Mouse (Mus musculus) liver, adult 2 months (tissue): Measurements from ENCODE around the gene Galnt2. TPM values are rescaled to one million over a fixed set of nuclear protein-coding genes. Genes with fewer than 3 reads are reported as not detected.

Source experiments
- DNase-seq: peaks from one replicate; pipeline ENCODE4 v3.0.0-alpha.2; 2011; ENCODE audit warnings: low read depth, low spot score; ENCODE audit errors: extremely low read depth
- H3K27ac ChIP-seq: fragments of 200-500 bp; replicated peaks from 2 replicates; pipeline ENCODE4 v1.5.1; 2012; ENCODE audit warnings: low read depth, mild to moderate bottlenecking, control low read depth, inconsistent platforms, low read length; ENCODE audit not compliant: insufficient read depth
- H3K27me3 ChIP-seq: fragments of 200-500 bp; 2 replicates; pipeline ENCODE4 v1.6.1; 2012; ENCODE audit warnings: mild to moderate bottlenecking, moderate library complexity, low read length, inconsistent platforms; ENCODE audit not compliant: control insufficient read depth, insufficient read depth
- H3K36me3 ChIP-seq: fragments of 200-500 bp; 2 replicates; pipeline ENCODE4 v1.6.1; 2012; ENCODE audit warnings: low read length, inconsistent platforms; ENCODE audit not compliant: control insufficient read depth, insufficient read depth
- H3K4me1 ChIP-seq: fragments of 200-500 bp; 2 replicates; pipeline ENCODE4 v1.6.1; 2011; ENCODE audit warnings: low read length; ENCODE audit not compliant: control insufficient read depth, insufficient read depth
- H3K4me3 ChIP-seq: fragments of 200-500 bp; 2 replicates; pipeline ENCODE4 v1.5.1; 2011; ENCODE audit warnings: low read depth, mild to moderate bottlenecking, control low read depth, low read length, moderate library complexity; ENCODE audit not compliant: insufficient read depth
- H3K79me2 ChIP-seq: fragments of 200-500 bp; 2 replicates; pipeline ENCODE4 v1.6.1; 2012; ENCODE audit warnings: inconsistent platforms, mild to moderate bottlenecking, low read length, moderate library complexity; ENCODE audit not compliant: control insufficient read depth, insufficient read depth
- H3K9ac ChIP-seq: fragments of 200-500 bp; 2 replicates; pipeline ENCODE4 v1.6.1; 2012; ENCODE audit warnings: low read depth, mild to moderate bottlenecking, control low read depth, inconsistent platforms, low read length
- CTCF ChIP-seq: fragments of 200-500 bp; IDR thresholded peaks from 2 replicates; pipeline ENCODE4 v1.5.1; 2011; ENCODE audit warnings: low read depth, low read length, control low read depth
- POLR2A ChIP-seq: fragments of 200-500 bp; IDR thresholded peaks from 2 replicates; pipeline ENCODE4 v1.6.1; 2011; ENCODE audit warnings: low read length, control low read depth; ENCODE audit not compliant: insufficient read depth; ENCODE audit errors: extremely low read depth
- WGBS: fragments of 180-500 bp; shearing (Covaris S2); methylation state at CpG from one replicate; pipeline ENCODE4 v1.1.7; 2018; 5-methylcytosine and 5-hydroxymethylcytosine counted together
- polyA plus RNA-seq: library from polyadenylated mRNA; depleted of rRNA; stranded (reverse); fragments of >200 nt; gene quantifications from 2 replicates; pipeline ENCODE4 v1.2.3, GENCODE M21; 2012
- total RNA-seq: library from RNA; depleted of rRNA; stranded (reverse); fragments of >200 nt; gene quantifications from 2 replicates; pipeline ENCODE4 v1.2.3, GENCODE M21; 2014

The Galnt2 gene
- total and polyA plus RNA-seq, 2 experiments, result 7.3 to 9.3 TPM

DNA sequence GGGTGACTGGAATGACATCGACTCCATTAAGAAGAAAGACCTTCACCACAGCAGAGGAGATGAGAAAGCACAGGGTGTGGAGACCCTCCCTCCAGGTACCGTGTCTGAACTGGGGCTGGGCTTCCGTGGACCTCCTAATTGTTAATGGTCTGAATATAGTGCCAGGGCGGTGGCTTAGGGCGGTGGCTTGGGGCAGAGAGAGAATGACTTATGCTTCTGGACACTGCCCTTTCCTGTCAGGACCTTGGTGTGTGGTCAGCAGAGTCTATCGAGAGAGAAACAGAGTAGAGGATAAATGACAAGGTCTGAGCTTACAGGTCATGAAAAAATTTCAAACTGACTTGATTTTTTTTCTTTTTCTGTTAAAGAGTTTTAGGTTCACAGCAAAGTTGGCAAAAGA lies 64.2 kb downstream of the Galnt2 start:
- Histone ChIP-seq H3K9ac (no peak overlapping the region), H3K4me1 (peaks cover 10% of the 10 kb centered on the region), H3K79me2 (peaks cover 15% of the 10 kb centered on the region; the same call in 1 of the 2 replicates), H3K36me3 (no peaks in the 10 kb centered on the region), H3K27ac (peak overlapping the region; percentile 56), H3K4me3 (no peak overlapping the region), H3K27me3 (no peaks in the 10 kb centered on the region)
- TF ChIP-seq CTCF, result no peak
- no peak for TF ChIP-seq POLR2A
- WGBS, result 92% methylated on average over 6 of the region's 6 CpGs
- DNase-seq, result no peak

DNA sequence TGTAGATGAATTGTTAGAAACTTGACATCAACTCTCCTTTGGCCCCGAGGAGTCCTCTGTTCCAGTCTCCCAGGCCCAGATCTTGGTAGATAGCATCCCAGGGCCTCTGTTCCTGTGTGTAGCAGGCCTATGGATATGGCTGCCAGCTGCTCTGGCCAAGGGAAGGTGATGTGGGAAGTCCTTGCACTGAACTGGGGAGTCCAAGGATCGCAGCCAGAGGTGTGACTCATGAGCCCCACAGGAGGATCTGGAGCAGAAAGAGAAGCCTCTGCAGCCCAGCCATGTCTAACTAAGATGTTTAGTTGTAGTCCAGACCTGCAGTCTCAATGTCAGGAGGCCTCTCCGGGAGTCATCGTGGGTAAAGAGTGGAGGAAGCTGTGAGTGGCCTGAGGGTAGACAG lies 70.3 kb downstream of the Galnt2 start:
- DNase-seq, result no peak
- Histone ChIP-seq H3K79me2 (peaks cover 21% of the 10 kb centered on the region), H3K27me3 (no peaks in the 10 kb centered on the region), H3K27ac (no peak overlapping the region), H3K36me3 (no peaks in the 10 kb centered on the region), H3K4me1 (no peaks in the 10 kb centered on the region), H3K4me3 (no peak overlapping the region), H3K9ac (no peak overlapping the region)
- WGBS, result 72% methylated on average over 4 of the region's 4 CpGs
- TF ChIP-seq POLR2A (no peak), CTCF (no peak)

DNA sequence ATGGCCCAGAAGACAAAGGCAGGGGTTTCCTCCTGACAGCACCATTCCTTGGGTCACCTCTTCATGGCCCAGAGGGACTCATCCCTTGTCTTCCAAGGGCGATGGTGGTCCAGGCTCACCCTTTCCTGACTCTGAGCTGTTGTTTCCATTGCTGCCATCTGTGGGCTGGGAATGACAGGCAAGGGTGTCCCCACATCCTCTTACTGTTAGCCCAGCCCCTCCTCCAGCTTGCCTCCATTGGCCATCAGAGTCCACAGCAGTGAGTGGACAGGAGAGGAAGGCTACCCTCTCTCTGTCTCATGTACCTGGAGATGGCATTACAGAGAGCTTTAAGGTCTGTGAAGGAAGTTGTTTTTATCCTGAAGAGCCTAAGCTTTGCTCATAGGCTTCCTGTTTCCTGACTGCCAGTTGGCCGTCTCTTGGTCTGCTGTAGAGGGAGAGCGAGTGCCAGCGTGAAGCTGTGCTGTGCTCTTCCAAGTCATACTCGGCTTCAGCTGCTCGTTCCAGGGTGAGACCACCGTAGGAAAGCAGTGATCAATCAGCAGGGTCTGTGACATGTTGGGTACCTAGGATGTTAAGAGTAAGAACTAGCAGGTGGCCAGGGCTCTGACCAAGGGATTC lies 70.9 kb downstream of the Galnt2 start:
- Histone ChIP-seq H3K27ac (no peak overlapping the region), H3K36me3 (no peaks in the 10 kb centered on the region), H3K4me1 (no peaks in the 10 kb centered on the region), H3K4me3 (no peak overlapping the region), H3K79me2 (peaks cover 21% of the 10 kb centered on the region), H3K9ac (no peak overlapping the region), H3K27me3 (no peaks in the 10 kb centered on the region)
- 86% methylated on average over 7 of the region's 7 CpGs for WGBS
- no peak for DNase-seq
- TF ChIP-seq CTCF, result no peak
- TF ChIP-seq POLR2A, result no peak

GRCm38 (mm10) chr8:124303211-124303902 lies 72.2 kb downstream of the Galnt2 start:
- no peak overlapping the region for H3K4me3 ChIP-seq
- no peaks in the 10 kb centered on the region for H3K4me1 ChIP-seq
- H3K27me3 ChIP-seq, result no peaks in the 10 kb centered on the region
- WGBS, result 91% methylated on average over 15 of the region's 15 CpGs
- TF ChIP-seq CTCF (no peak), POLR2A (no peak)
- no peak overlapping the region for H3K27ac ChIP-seq
- no peaks in the 10 kb centered on the region for H3K36me3 ChIP-seq
- DNase-seq, result no peak
- peaks cover 16% of the 10 kb centered on the region for H3K79me2 ChIP-seq
- H3K9ac ChIP-seq, result no peak overlapping the region

GRCm38 (mm10) chr8:124304141-124304540 lies 73.0 kb downstream of the Galnt2 start:
- H3K36me3 ChIP-seq, result no peaks in the 10 kb centered on the region
- no peak overlapping the region for H3K9ac ChIP-seq
- no peak overlapping the region for H3K27ac ChIP-seq
- H3K4me3 ChIP-seq, result no peak overlapping the region
- H3K4me1 ChIP-seq, result no peaks in the 10 kb centered on the region
- TF ChIP-seq CTCF, result no peak
- TF ChIP-seq POLR2A, result no peak
- peaks cover 15% of the 10 kb centered on the region for H3K79me2 ChIP-seq
- 95% methylated on average over 4 of the region's 4 CpGs for WGBS
- no peak for DNase-seq
- H3K27me3 ChIP-seq, result no peaks in the 10 kb centered on the region

DNA sequence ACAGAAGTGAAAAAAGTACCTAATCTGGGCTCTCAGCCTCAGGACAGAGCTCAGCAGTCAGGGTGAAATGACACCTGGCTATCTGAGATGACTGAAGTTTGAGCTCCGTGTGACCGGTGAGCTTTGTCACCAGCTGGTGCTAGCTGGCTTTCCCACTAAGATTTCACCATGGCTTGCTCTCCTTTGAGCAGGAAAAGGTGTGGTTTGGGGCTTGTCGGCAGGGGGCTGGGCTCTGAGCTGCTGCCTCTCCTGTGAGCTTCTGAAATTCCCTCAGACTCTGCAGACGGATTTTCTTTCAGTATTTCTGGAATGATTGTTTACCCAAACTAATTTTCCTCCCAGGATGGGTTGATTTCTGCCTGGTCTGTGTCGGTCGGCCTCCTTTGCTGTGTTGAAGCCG lies 75.4 kb downstream of the Galnt2 start:
- Histone ChIP-seq H3K79me2 (peaks cover 11% of the 10 kb centered on the region), H3K9ac (no peak overlapping the region), H3K27me3 (no peaks in the 10 kb centered on the region), H3K4me1 (peaks cover 3% of the 10 kb centered on the region), H3K4me3 (no peak overlapping the region), H3K27ac (no peak overlapping the region), H3K36me3 (no peaks in the 10 kb centered on the region)
- TF ChIP-seq CTCF (no peak), POLR2A (no peak)
- no peak for DNase-seq
- 78% methylated on average over 7 of the region's 7 CpGs for WGBS
